In the genomic region with DNA sequence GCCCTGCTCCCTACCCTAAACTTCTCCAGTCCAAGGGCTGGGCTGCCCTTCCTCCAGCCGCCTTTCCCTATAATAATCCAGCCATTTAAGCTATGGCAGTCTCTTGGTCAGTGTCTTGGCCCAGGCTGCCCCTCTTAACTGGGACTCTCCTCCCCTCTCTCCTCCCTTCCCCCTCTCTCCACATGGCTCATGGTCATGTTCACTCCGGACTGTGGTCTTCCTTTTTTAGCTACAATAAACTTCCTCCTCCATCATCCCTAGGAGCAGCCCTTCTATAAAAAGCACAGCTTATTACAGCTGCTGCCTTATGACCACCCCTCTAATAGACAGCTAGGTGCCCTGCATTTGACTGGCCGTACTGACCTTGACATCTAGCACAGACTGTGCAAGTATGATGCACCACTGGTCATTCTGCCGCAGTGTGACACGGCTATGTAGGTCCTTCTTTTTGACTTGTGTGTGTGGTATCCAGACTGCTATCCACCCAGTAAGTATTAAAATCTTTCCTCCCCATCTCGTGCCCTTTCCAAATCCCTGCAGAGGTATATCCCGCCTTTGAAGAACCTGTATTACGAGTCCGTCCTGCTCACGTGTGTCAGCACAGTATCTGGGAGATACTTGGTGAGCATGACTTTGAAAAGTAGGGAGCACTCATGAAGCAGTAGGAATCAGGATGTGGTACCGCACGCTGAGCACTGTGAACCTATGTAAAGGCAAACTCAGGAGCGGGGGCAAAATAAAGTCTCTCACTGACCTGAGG, we compare ENCODE assay signal across 10 mouse cellular contexts. TPM values are rescaled to one million over a fixed set of nuclear protein-coding genes. Genes with fewer than 3 reads are reported as not detected.
DNase-seq lines count a peak whose midpoint lies in the region; ATAC-seq and TF ChIP-seq lines count a peak whose summit lies in the region.
"Had no signal": no experiment of that assay in that cellular context is flagged by ENCODE, and none has a peak within 500 bp of the region (broad histone marks: within the 10 kb centered on the region; RNA-seq: fewer than 3 reads in every experiment).

No protein-coding gene starts in this region.

- H3K36me3 ChIP-seq in heart, embryonic 12.5 days: peaks cover 12% of the 10 kb centered on the region; the same call in 1 of the 2 replicates

- peak overlapping the region; percentile 29 for H3K9ac ChIP-seq in heart, embryonic 12.5 days

- ATAC-seq in heart, embryonic 12.5 days (ENCODE audit: insufficient number of reproducible peaks, low FRiP score): no peak

- peak; percentile 35 to 38 for DNase-seq in adrenal gland, postnatal 36 days
- DNase-seq in adrenal gland, postnatal 10 days: no peak
- DNase-seq in lung, adult 18-20 months: peak; percentile 36 to 53
- no peak for DNase-seq in lung, adult 2 months
- DNase-seq in lung, postnatal 36 days: peak; percentile 15
- DNase-seq in layer of hippocampus, postnatal 14 days (ENCODE audit: low spot score in 2 of 2): no peak
- no peak for DNase-seq in frontal cortex, adult 2 months (ENCODE audit: extremely low spot score in 1 of 2, low spot score in 1 of 2)
- DNase-seq: adrenal gland, postnatal 25 days had no signal

- H3K9me3 ChIP-seq in heart, embryonic 12.5 days (replicated peaks): no peaks in the 10 kb centered on the region; the same call in 1 of the 2 replicates

- peak overlapping the region; percentile 97 for H3K27ac ChIP-seq in heart, embryonic 12.5 days (ENCODE audit: poor library complexity, severe bottlenecking)

- H3K4me1 ChIP-seq in lung, adult 2 months (ENCODE audit: control insufficient read depth, insufficient read depth, low read length): peaks cover 8% of the 10 kb centered on the region; the same call in 1 of the 2 replicates
- peaks cover 33% of the 10 kb centered on the region for H3K4me1 ChIP-seq in heart, embryonic 12.5 days (replicated peaks)

- H3K4me2 ChIP-seq in heart, embryonic 12.5 days: peak overlapping the region; percentile 73

- no peak for TF ChIP-seq POLR2A in lung, adult 2 months (IDR thresholded peaks at IDR 0.05; ENCODE audit: borderline replicate concordance, extremely low read depth, low read depth, low read length)

- 57% methylated on average over 13 of the region's 13 CpGs for WGBS in lung, adult 2 months
- WGBS in heart, embryonic 12.5 days: 78% methylated on average over 13 of the region's 13 CpGs

- H3K27me3 ChIP-seq in heart, embryonic 12.5 days (replicated peaks): no peaks in the 10 kb centered on the region

- no peak overlapping the region for H3K4me3 ChIP-seq in lung, adult 2 months (replicated peaks; ENCODE audit: extremely low read depth, low read depth, low read length)
- no peak overlapping the region for H3K4me3 ChIP-seq in heart, embryonic 12.5 days

- no peak for TF ChIP-seq CTCF in lung, adult 2 months (IDR thresholded peaks at IDR 0.05; ENCODE audit: insufficient read depth, low read length)

RNA-seq across cellular contexts. Expression of a gene that starts 1.6 kb away (rescaled TPM):
- 100 to 1,000 TPM; 117 to 123 TPM for total RNA-seq in adrenal gland, postnatal 36 days (2021)
- total RNA-seq in adrenal gland, postnatal 10 days (2021): 100 to 1,000 TPM; 115 to 128 TPM
- 30.3 and 34.0 TPM in 2 replicates for polyA plus RNA-seq in lung, adult 2 months (2012; rRNA removed)
- 152 TPM in 2 replicates for polyA plus RNA-seq in heart, embryonic 12.5 days (2016; fragmentation: Nextera tagmentation; extraction: Ambion mirVana)
- total RNA-seq in layer of hippocampus, postnatal 14 days (2021): 100 to 1,000 TPM; 152 to 155 TPM
- polyA plus RNA-seq in frontal cortex, adult 2 months (2012; rRNA removed): 93.6 and 116 TPM in 2 replicates

RNA-seq across cellular contexts. Expression of a gene that starts 2.2 kb away (rescaled TPM):
- 1 to 10 TPM; 3.5 to 6.9 TPM for total RNA-seq in adrenal gland, postnatal 36 days (2021)
- 1 to 10 TPM; 3.3 to 4.8 TPM for total RNA-seq in adrenal gland, postnatal 10 days (2021)
- 23.6 and 24.2 TPM in 2 replicates for polyA plus RNA-seq in lung, adult 2 months (2012; rRNA removed)
- polyA plus RNA-seq in heart, embryonic 12.5 days (2016; fragmentation: Nextera tagmentation; extraction: Ambion mirVana): 4.5 and 4.7 TPM in 2 replicates
- total RNA-seq in layer of hippocampus, postnatal 14 days (2021): 10 to 100 TPM in 1 of 2 experiments, 1 to 10 TPM in 1; 5.7 to 11.3 TPM
- polyA plus RNA-seq in frontal cortex, adult 2 months (2012; rRNA removed): 6.9 and 9.2 TPM in 2 replicates

RNA-seq across cellular contexts. Expression of a gene that starts 49.3 kb away (rescaled TPM):
- not detected for total RNA-seq in adrenal gland, postnatal 36 days (2021)
- total RNA-seq in adrenal gland, postnatal 10 days (2021): not detected
- polyA plus RNA-seq in lung, adult 2 months (2012; rRNA removed): not detected in 2 replicates
- 0.08 and 0.32 TPM in 2 replicates for polyA plus RNA-seq in heart, embryonic 12.5 days (2016; fragmentation: Nextera tagmentation; extraction: Ambion mirVana)
- under 1 TPM in 1 of 2 experiments, not detected in 1; 0.09 TPM for total RNA-seq in layer of hippocampus, postnatal 14 days (2021)
- 0.04 TPM in 1 of 2 replicates, not detected in the other for polyA plus RNA-seq in frontal cortex, adult 2 months (2012; rRNA removed)
- total RNA-seq: adrenal gland, postnatal 25 days had no signal
- polyA plus RNA-seq: limb, embryonic 11.5 days had no signal

RNA-seq across cellular contexts. Expression of a gene that starts 56.2 kb away (rescaled TPM):
- 10 to 100 TPM; 35.8 to 42.1 TPM for total RNA-seq in adrenal gland, postnatal 36 days (2021)
- total RNA-seq in adrenal gland, postnatal 10 days (2021): 10 to 100 TPM; 31.0 to 32.1 TPM
- 6.2 and 10.0 TPM in 2 replicates for polyA plus RNA-seq in lung, adult 2 months (2012; rRNA removed)
- 37.5 and 39.1 TPM in 2 replicates for polyA plus RNA-seq in heart, embryonic 12.5 days (2016; fragmentation: Nextera tagmentation; extraction: Ambion mirVana)
- total RNA-seq in layer of hippocampus, postnatal 14 days (2021): 10 to 100 TPM; 39.4 to 41.9 TPM
- polyA plus RNA-seq in frontal cortex, adult 2 months (2012; rRNA removed): 21.6 and 25.5 TPM in 2 replicates

Comparison
In these comparisons a context has a peak if more than half of its experiments do, and no peak if none do; other contexts are left out.
1. DNase-seq: peak in adrenal gland, postnatal 36 days (2 of 2), lung, adult 18-20 months (2 of 2) and lung, postnatal 36 days (single experiment); none in adrenal gland, postnatal 10 days (single experiment), lung, adult 2 months (single experiment), layer of hippocampus, postnatal 14 days (0 of 2) and frontal cortex, adult 2 months (0 of 2).